Mouse (Mus musculus): ENCODE results near the gene Gm765. TPM values are rescaled to one million over a fixed set of nuclear protein-coding genes. Genes with fewer than 3 reads are reported as not detected.

Gene Gm765
- polyA plus RNA-seq, 1 experiment from 2014 or later = not detected

DNA sequence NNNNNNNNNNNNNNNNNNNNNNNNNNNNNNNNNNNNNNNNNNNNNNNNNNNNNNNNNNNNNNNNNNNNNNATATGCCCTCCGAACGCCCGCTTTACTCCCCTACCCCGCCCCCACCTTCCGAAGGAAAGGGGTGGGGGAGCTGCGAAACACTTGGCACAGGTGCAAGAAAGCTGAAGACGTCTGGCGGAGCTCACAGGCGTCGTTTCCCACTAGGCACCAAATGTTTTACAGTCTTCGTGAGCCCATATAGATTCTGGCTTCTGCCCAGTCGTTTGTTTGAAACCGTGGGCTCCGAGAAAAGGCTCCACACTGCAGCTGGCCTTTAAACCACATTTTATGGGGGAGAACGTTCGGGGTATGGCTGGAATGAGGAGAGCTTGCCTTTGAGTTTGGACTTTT, 120.6 kb downstream of the Gm765 start:
- Histone ChIP-seq H3K4me3 (no peak overlapping the region), H3K27me3 (no peaks in the 10 kb centered on the region), H3K36me3 (no peaks in the 10 kb centered on the region), H3K27ac (no peak overlapping the region), H3K4me2 (no peak overlapping the region), H3K9ac (no peak overlapping the region), H3K9me3 (replicated peaks) (no peaks in the 10 kb centered on the region), H3K4me1 (replicated peaks) (no peaks in the 10 kb centered on the region)
- no peak for ATAC-seq (replicated peaks; ENCODE audit: insufficient number of reproducible peaks, insufficient read depth, low FRiP score, low read depth)
- 74% methylated on average over 16 of the region's 16 CpGs for WGBS

DNA sequence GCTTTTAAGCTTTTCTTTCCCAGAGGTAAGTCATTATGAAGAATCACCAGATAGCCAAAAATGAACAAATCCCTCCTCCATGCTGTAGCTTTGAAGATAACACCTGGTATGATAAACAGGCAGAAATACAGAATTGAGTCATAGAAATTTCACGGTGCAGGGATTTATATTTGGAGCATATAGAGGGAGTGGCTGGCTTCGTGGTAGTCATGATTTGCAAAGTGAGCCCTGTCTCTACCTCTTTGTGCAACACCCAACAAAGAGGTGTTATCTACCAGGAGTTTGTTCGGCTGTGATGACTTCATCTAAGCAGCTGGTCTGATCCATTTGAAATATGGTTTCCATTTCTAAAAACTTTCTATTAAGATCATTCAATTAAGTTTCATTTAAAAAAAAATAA, 130.3 kb downstream of the Gm765 start:
- Histone ChIP-seq H3K27ac (no peak overlapping the region), H3K27me3 (no peaks in the 10 kb centered on the region), H3K9ac (no peak overlapping the region), H3K36me3 (no peaks in the 10 kb centered on the region), H3K4me2 (no peak overlapping the region), H3K9me3 (replicated peaks) (no peaks in the 10 kb centered on the region), H3K4me1 (replicated peaks) (no peaks in the 10 kb centered on the region), H3K4me3 (no peak overlapping the region)
- WGBS = 46% methylated on average over 3 of the region's 3 CpGs
- no peak for ATAC-seq (replicated peaks; ENCODE audit: insufficient number of reproducible peaks, insufficient read depth, low FRiP score, low read depth)

DNA sequence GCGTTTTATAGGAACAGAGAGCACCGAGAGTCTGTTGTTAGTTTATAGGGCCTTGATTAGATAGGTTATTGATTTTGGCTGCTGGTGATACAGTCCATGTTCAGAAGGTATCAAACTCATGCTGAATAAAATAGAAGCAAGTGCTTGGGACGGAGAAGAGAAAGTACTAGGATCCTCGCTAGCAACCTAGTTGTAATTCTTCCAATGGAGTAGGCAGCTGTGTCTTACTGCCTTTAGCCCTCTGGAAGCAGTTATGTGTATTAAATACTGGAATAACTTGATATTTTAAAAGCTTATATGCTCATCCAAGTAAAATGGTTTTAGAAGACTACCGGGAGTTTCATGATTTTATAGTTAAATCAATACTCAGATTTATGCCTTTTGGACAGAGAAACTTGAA, 132.3 kb downstream of the Gm765 start:
- no peak overlapping the region for H3K9ac ChIP-seq
- H3K4me1 ChIP-seq (replicated peaks) = no peaks in the 10 kb centered on the region; the same call in 1 of the 2 replicates
- no peak for ATAC-seq (replicated peaks; ENCODE audit: insufficient number of reproducible peaks, insufficient read depth, low FRiP score, low read depth)
- no peak overlapping the region for H3K4me2 ChIP-seq
- H3K9me3 ChIP-seq (replicated peaks) = no peaks in the 10 kb centered on the region
- H3K27me3 ChIP-seq = no peaks in the 10 kb centered on the region
- WGBS = 75% methylated on average over 5 of the region's 5 CpGs
- no peak overlapping the region for H3K27ac ChIP-seq
- H3K36me3 ChIP-seq = no peaks in the 10 kb centered on the region
- H3K4me3 ChIP-seq = no peak overlapping the region

DNA sequence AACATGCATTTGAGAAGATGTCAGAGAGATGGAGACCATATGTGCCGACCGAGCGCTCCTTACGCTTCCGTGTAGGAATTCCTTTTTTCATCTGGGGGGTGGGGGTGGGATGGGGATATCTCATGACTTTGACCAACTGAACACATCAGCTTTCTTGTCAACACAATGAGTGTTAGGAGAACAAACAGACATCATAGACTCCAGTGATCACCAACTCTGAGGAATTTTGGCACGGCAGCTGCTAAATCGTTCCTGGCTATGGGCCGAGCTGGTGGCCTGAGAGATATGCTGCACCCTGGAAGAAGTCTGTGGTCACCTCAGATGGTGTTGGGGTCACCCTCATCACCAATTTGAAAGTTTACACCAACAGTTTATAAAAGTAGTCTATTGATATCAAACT, 134.5 kb downstream of the Gm765 start:
- Histone ChIP-seq H3K27me3 (no peaks in the 10 kb centered on the region), H3K4me2 (no peak overlapping the region), H3K9me3 (replicated peaks) (no peaks in the 10 kb centered on the region), H3K4me3 (no peak overlapping the region), H3K4me1 (replicated peaks) (no peaks in the 10 kb centered on the region; the same call in 1 of the 2 replicates), H3K36me3 (no peaks in the 10 kb centered on the region), H3K27ac (no peak overlapping the region), H3K9ac (no peak overlapping the region)
- 0 out of 2 replicates have a peak, but pooled peaks have one; percentile 43 for ATAC-seq (replicated peaks; ENCODE audit: insufficient number of reproducible peaks, insufficient read depth, low FRiP score, low read depth)
- whole genome bisulfite sequencing = 68% methylated on average over 8 of the region's 8 CpGs

DNA sequence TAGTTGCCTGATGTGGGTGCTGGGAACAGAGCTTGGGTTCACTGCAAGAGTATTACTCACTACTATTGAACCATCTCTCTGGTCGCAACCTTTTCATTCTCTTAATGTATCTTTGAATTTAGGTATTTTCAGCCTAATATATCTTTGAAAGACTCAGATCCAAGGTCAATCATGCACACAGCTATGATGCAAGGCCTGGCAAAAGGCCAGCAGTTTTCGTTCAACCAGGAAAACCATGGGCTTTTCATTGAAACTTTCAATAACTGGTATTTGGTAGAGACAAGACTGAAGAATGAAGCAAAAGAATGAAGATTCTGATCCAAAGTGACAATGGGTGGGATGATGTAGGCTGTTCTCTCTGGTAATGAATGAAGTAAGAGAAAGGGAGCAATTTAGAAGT, 143.8 kb downstream of the Gm765 start:
- no peaks in the 10 kb centered on the region for H3K36me3 ChIP-seq
- no peaks in the 10 kb centered on the region for H3K9me3 ChIP-seq (replicated peaks)
- no peak overlapping the region for H3K9ac ChIP-seq
- no peak overlapping the region for H3K27ac ChIP-seq
- H3K4me1 ChIP-seq (replicated peaks) = no peaks in the 10 kb centered on the region
- H3K27me3 ChIP-seq = no peaks in the 10 kb centered on the region
- 78% methylated on average over 2 of the region's 2 CpGs for WGBS
- H3K4me2 ChIP-seq = no peak overlapping the region
- H3K4me3 ChIP-seq = no peak overlapping the region
- ATAC-seq (replicated peaks; ENCODE audit: insufficient number of reproducible peaks, insufficient read depth, low FRiP score, low read depth) = no peak

DNA sequence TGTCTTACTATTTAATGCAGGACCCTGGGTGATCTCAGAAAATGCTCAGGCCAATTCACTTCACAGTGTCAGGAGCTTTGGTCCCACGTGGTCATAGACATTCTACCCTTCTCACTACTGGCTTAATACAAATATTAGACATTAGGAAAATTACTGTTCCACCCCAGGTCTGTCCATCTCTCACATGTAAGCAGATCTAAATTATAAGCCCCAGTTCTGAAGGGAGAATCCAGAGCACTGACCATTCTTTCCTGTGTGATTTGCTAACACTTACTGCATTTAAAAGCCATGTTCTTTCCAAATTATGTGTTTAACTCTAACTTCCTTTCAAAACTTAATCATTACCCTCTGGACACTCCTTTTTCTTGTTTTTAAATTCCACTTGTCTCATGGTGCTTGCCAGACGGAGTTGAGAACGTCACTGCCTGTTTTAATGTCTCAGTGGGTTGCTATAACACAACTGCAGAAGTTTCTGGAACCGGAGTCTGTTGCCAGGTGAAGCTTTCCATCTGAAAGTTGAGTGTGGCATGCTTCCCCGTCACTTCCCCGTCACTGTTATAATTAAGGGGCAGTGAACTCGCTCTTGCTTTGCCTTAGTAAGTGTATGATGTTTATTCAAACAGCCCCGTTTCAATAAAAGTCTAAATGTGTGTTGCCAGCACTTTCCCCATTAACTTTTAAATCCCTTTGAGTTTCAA, 151.7 kb downstream of the Gm765 start:
- ATAC-seq (replicated peaks; ENCODE audit: insufficient number of reproducible peaks, insufficient read depth, low FRiP score, low read depth) = no peak
- Histone ChIP-seq H3K4me3 (no peak overlapping the region), H3K27ac (no peak overlapping the region), H3K4me2 (no peak overlapping the region), H3K9ac (no peak overlapping the region), H3K4me1 (replicated peaks) (no peaks in the 10 kb centered on the region), H3K27me3 (no peaks in the 10 kb centered on the region), H3K36me3 (no peaks in the 10 kb centered on the region), H3K9me3 (replicated peaks) (no peaks in the 10 kb centered on the region)
- 67% methylated on average over 8 of the region's 8 CpGs for WGBS

Measured in heart, embryonic 15.5 days (tissue).